ENCODE assay signal across 14 mouse cellular contexts in genomic region chr15:81421454-81421853, GRCm38 (mm10). TPM values are rescaled to one million over a fixed set of nuclear protein-coding genes. Genes with fewer than 3 reads are reported as not detected.
A peak's percentile ranks its signal among the peaks of the same experiment; 100 is the strongest.
DNase-seq lines count a peak whose midpoint lies in the region; ATAC-seq and TF ChIP-seq lines count a peak whose summit lies in the region.
"Had no signal": no experiment of that assay in that cellular context is flagged by ENCODE, and none has a peak within 500 bp of the region (broad histone marks: within the 10 kb centered on the region; RNA-seq: fewer than 3 reads in every experiment).

No protein-coding gene starts in this region.

- peaks cover 15% of the 10 kb centered on the region; the same call in 1 of the 2 replicates for H3K79me2 ChIP-seq in liver, adult 2 months (ENCODE audit: control insufficient read depth, insufficient read depth, low read length)

- WGBS in liver, adult 2 months = 13% methylated on average over 1 of the region's 1 CpGs
- 74% methylated on average over 1 of the region's 1 CpGs for WGBS in liver, embryonic 12.5 days (ENCODE audit: insufficient replicate concordance)
- 15% methylated on average over 1 of the region's 1 CpGs for WGBS in intestine, postnatal 0 days
- 81% methylated on average over 1 of the region's 1 CpGs for WGBS in hindbrain, embryonic 12.5 days

- no peak overlapping the region for H3K4me2 ChIP-seq in liver, embryonic 12.5 days
- peak overlapping the region; percentile 55 for H3K4me2 ChIP-seq in intestine, postnatal 0 days (replicated peaks; ENCODE audit: low read depth)
- no peak overlapping the region for H3K4me2 ChIP-seq in hindbrain, embryonic 12.5 days (replicated peaks)
- H3K4me2 ChIP-seq: hindbrain, embryonic 15.5 days had no signal

- TF ChIP-seq POLR2A in liver, adult 2 months (IDR thresholded peaks at IDR 0.05; ENCODE audit: extremely low read depth, insufficient read depth, low read length) = no peak
- TF ChIP-seq POLR2A in brain, embryonic 14.5 days (IDR thresholded peaks at IDR 0.05; ENCODE audit: borderline replicate concordance, extremely low read depth, insufficient read depth, insufficient read length, poor library complexity, severe bottlenecking) = no peak

- intact Hi-C loops in left cerebral cortex, adult 2 months (cut with DNase I) = no loop called here
- intact Hi-C loops in left cerebral cortex, postnatal 25 days (cut with DNase I) = no loop called here

- no peak overlapping the region for H3K27ac ChIP-seq in liver, adult 2 months (replicated peaks; ENCODE audit: insufficient read depth, low read depth, low read length)
- no peak overlapping the region for H3K27ac ChIP-seq in liver, embryonic 12.5 days
- H3K27ac ChIP-seq in intestine, postnatal 0 days (ENCODE audit: low read depth, low read length) = peak overlapping the region; percentile 69; the same call in 1 of the 2 replicates
- no peak overlapping the region for H3K27ac ChIP-seq in hindbrain, embryonic 12.5 days
- H3K27ac ChIP-seq in left cerebral cortex, adult 2 months = no peak overlapping the region
- H3K27ac ChIP-seq: heart, embryonic 10.5 days; hindbrain, embryonic 15.5 days had no signal

- DNase-seq in liver, adult 2 months (ENCODE audit: extremely low read depth, low read depth, low spot score) = peak; percentile 98
- DNase-seq in brain, embryonic 14.5 days (ENCODE audit: low read depth) = peak; percentile 71
- DNase-seq in left cerebral cortex, adult 2 months (ENCODE audit: extremely low spot score in 1 of 2, low spot score in 2 of 2) = no peak
- no peak for DNase-seq in left cerebral cortex, postnatal 25 days (ENCODE audit: low spot score in 2 of 2)
- DNase-seq: cerebellum, postnatal 36 days; lung, postnatal 4 days; thymus, adult 18-20 months had no signal

- no peak for ATAC-seq in liver, embryonic 12.5 days
- peak; percentile 74 for ATAC-seq in intestine, postnatal 0 days
- peak; percentile 45 for ATAC-seq in megakaryocyte-erythroid progenitor cell, adult 5-6 weeks (replicated peaks; ENCODE audit: low FRiP score, low TSS enrichment, poor library complexity, severe bottlenecking)
- ATAC-seq in hindbrain, embryonic 12.5 days (ENCODE audit: low FRiP score) = no peak

- H3K4me1 ChIP-seq in liver, adult 2 months (ENCODE audit: control insufficient read depth, insufficient read depth, low read length) = peaks cover 18% of the 10 kb centered on the region
- peaks cover 24% of the 10 kb centered on the region for H3K4me1 ChIP-seq in liver, embryonic 12.5 days
- 0 out of 2 replicates have a peak, but pooled peaks cover 6% of the 10 kb centered on the region for H3K4me1 ChIP-seq in intestine, postnatal 0 days (replicated peaks; ENCODE audit: control insufficient read depth, insufficient read depth, low read length)
- H3K4me1 ChIP-seq in hindbrain, embryonic 12.5 days = peaks cover 2% of the 10 kb centered on the region; the same call in 1 of the 2 replicates
- H3K4me1 ChIP-seq: hindbrain, embryonic 15.5 days had no signal

- H3K4me3 ChIP-seq in liver, adult 2 months (ENCODE audit: insufficient read depth, low read depth, low read length) = no peak overlapping the region; the same call in 1 of the 2 replicates
- H3K4me3 ChIP-seq in liver, embryonic 12.5 days = no peak overlapping the region
- H3K4me3 ChIP-seq in intestine, postnatal 0 days (ENCODE audit: low read depth, low read length) = peak overlapping the region; percentile 17; the same call in 1 of the 2 replicates
- no peak overlapping the region for H3K4me3 ChIP-seq in hindbrain, embryonic 12.5 days
- H3K4me3 ChIP-seq in left cerebral cortex, adult 2 months = no peak overlapping the region
- H3K4me3 ChIP-seq: heart, embryonic 10.5 days; hindbrain, embryonic 15.5 days had no signal

- H3K36me3 ChIP-seq in liver, adult 2 months (ENCODE audit: control insufficient read depth, insufficient read depth, low read length) = peaks cover 6% of the 10 kb centered on the region; the same call in 1 of the 2 replicates
- H3K36me3 ChIP-seq in liver, embryonic 12.5 days = peaks cover 20% of the 10 kb centered on the region
- H3K36me3 ChIP-seq in intestine, postnatal 0 days (ENCODE audit: control insufficient read depth, insufficient read depth) = no peaks in the 10 kb centered on the region
- no peaks in the 10 kb centered on the region for H3K36me3 ChIP-seq in hindbrain, embryonic 12.5 days

- no peaks in the 10 kb centered on the region for H3K27me3 ChIP-seq in liver, adult 2 months (ENCODE audit: control insufficient read depth, insufficient read depth, low read length)
- H3K27me3 ChIP-seq in liver, embryonic 12.5 days (replicated peaks) = no peaks in the 10 kb centered on the region
- H3K27me3 ChIP-seq in intestine, postnatal 0 days (replicated peaks; ENCODE audit: control insufficient read depth, insufficient read depth, low read length) = no peaks in the 10 kb centered on the region
- no peaks in the 10 kb centered on the region for H3K27me3 ChIP-seq in hindbrain, embryonic 12.5 days
- H3K27me3 ChIP-seq: hindbrain, embryonic 15.5 days had no signal

- no peak for TF ChIP-seq CTCF in liver, adult 2 months (IDR thresholded peaks at IDR 0.05; ENCODE audit: low read depth, low read length)
- no peak for TF ChIP-seq CTCF in brain, embryonic 14.5 days (IDR thresholded peaks at IDR 0.05; ENCODE audit: borderline replicate concordance, extremely low read depth, insufficient read depth, insufficient read length)
- TF ChIP-seq CTCF in intestine, postnatal 0 days (IDR thresholded peaks at IDR 0.05; ENCODE audit: low read depth) = no peak
- no peak for TF ChIP-seq CTCF in left cerebral cortex, adult 2 months (IDR thresholded peaks at IDR 0.05)

- H3K9me3 ChIP-seq in liver, embryonic 12.5 days (replicated peaks) = no peaks in the 10 kb centered on the region
- H3K9me3 ChIP-seq in intestine, postnatal 0 days (ENCODE audit: control insufficient read depth) = no peaks in the 10 kb centered on the region
- no peaks in the 10 kb centered on the region for H3K9me3 ChIP-seq in hindbrain, embryonic 12.5 days (replicated peaks)
- H3K9me3 ChIP-seq: heart, embryonic 10.5 days; hindbrain, embryonic 15.5 days had no signal

- H3K9ac ChIP-seq in liver, adult 2 months (ENCODE audit: low read depth, low read length) = no peak overlapping the region
- H3K9ac ChIP-seq in liver, embryonic 12.5 days = no peak overlapping the region
- no peak overlapping the region for H3K9ac ChIP-seq in intestine, postnatal 0 days (ENCODE audit: low read depth, low read length)
- no peak overlapping the region for H3K9ac ChIP-seq in hindbrain, embryonic 12.5 days
- H3K9ac ChIP-seq: hindbrain, embryonic 15.5 days had no signal

RNA-seq across cellular contexts. Expression of gene Dnajb7, which starts 13.4 kb away (rescaled TPM):
- total RNA-seq in liver, adult 2 months (2014; rRNA removed) = 0.13 and 0.28 TPM in 2 replicates
- not detected in 2 replicates for polyA plus RNA-seq in liver, adult 2 months (2012; rRNA removed)
- polyA plus RNA-seq in liver, embryonic 12.5 days (2016; fragmentation: Nextera tagmentation; extraction: Ambion mirVana) = 1.2 and 1.3 TPM in 2 replicates
- polyA plus RNA-seq in brain, embryonic 14.5 days (2012; rRNA removed) = not detected in 2 replicates
- 0.17 and 0.35 TPM in 2 replicates for polyA plus RNA-seq in intestine, postnatal 0 days (2015; fragmentation: Nextera tagmentation; extraction: Ambion mirVana)
- not detected in 2 replicates for total RNA-seq in megakaryocyte-erythroid progenitor cell, adult 5-6 weeks (2014; fragmentation: Nextera tagmentation)
- total RNA-seq in megakaryocyte-erythroid progenitor cell, adult 5-6 weeks (2017) = 0.34 TPM in 1 of 2 replicates, not detected in the other
- polyA plus RNA-seq in hindbrain, embryonic 12.5 days (2016; fragmentation: Nextera tagmentation; extraction: Ambion mirVana) = 1.6 and 1.8 TPM in 2 replicates
- not detected for total RNA-seq in left cerebral cortex, adult 2 months (2021)
- total RNA-seq in left cerebral cortex, postnatal 25 days (2021) = not detected
- total RNA-seq: left cerebral cortex, postnatal 10 days had no signal

RNA-seq across cellular contexts. Expression of gene Xpnpep3, which starts 21.5 kb away (rescaled TPM):
- total RNA-seq in liver, adult 2 months (2014; rRNA removed) = 8.1 and 10.4 TPM in 2 replicates
- 5.2 and 6.8 TPM in 2 replicates for polyA plus RNA-seq in liver, adult 2 months (2012; rRNA removed)
- 10.1 and 10.5 TPM in 2 replicates for polyA plus RNA-seq in liver, embryonic 12.5 days (2016; fragmentation: Nextera tagmentation; extraction: Ambion mirVana)
- 8.7 and 9.8 TPM in 2 replicates for polyA plus RNA-seq in brain, embryonic 14.5 days (2012; rRNA removed)
- 2.3 and 2.4 TPM in 2 replicates for polyA plus RNA-seq in intestine, postnatal 0 days (2015; fragmentation: Nextera tagmentation; extraction: Ambion mirVana)
- 14.0 and 17.8 TPM in 2 replicates for total RNA-seq in megakaryocyte-erythroid progenitor cell, adult 5-6 weeks (2014; fragmentation: Nextera tagmentation)
- total RNA-seq in megakaryocyte-erythroid progenitor cell, adult 5-6 weeks (2017) = 24.9 and 26.2 TPM in 2 replicates
- polyA plus RNA-seq in hindbrain, embryonic 12.5 days (2016; fragmentation: Nextera tagmentation; extraction: Ambion mirVana) = 11.4 and 11.6 TPM in 2 replicates
- 10 to 100 TPM; 15.1 to 15.4 TPM for total RNA-seq in left cerebral cortex, adult 2 months (2021)
- total RNA-seq in left cerebral cortex, postnatal 25 days (2021) = 10 to 100 TPM; 13.2 to 14.9 TPM

RNA-seq across cellular contexts. Expression of gene St13, which starts 21.6 kb away (rescaled TPM):
- total RNA-seq in liver, adult 2 months (2014; rRNA removed) = 91.8 and 98.9 TPM in 2 replicates
- polyA plus RNA-seq in liver, adult 2 months (2012; rRNA removed) = 29.2 and 31.3 TPM in 2 replicates
- polyA plus RNA-seq in liver, embryonic 12.5 days (2016; fragmentation: Nextera tagmentation; extraction: Ambion mirVana) = 105 TPM in 2 replicates
- 53.1 and 79.0 TPM in 2 replicates for polyA plus RNA-seq in brain, embryonic 14.5 days (2012; rRNA removed)
- polyA plus RNA-seq in intestine, postnatal 0 days (2015; fragmentation: Nextera tagmentation; extraction: Ambion mirVana) = 66.9 and 68.2 TPM in 2 replicates
- 175 and 195 TPM in 2 replicates for total RNA-seq in megakaryocyte-erythroid progenitor cell, adult 5-6 weeks (2014; fragmentation: Nextera tagmentation)
- total RNA-seq in megakaryocyte-erythroid progenitor cell, adult 5-6 weeks (2017) = 481 and 514 TPM in 2 replicates
- 194 TPM in 2 replicates for polyA plus RNA-seq in hindbrain, embryonic 12.5 days (2016; fragmentation: Nextera tagmentation; extraction: Ambion mirVana)
- 100 to 1,000 TPM; 168 to 171 TPM for total RNA-seq in left cerebral cortex, adult 2 months (2021)
- 100 to 1,000 TPM; 165 TPM for total RNA-seq in left cerebral cortex, postnatal 25 days (2021)

RNA-seq across cellular contexts. Expression of gene Rbx1, which starts 44.6 kb away (rescaled TPM):
- 45.5 and 59.3 TPM in 2 replicates for total RNA-seq in liver, adult 2 months (2014; rRNA removed)
- 52.3 and 55.4 TPM in 2 replicates for polyA plus RNA-seq in liver, adult 2 months (2012; rRNA removed)
- polyA plus RNA-seq in liver, embryonic 12.5 days (2016; fragmentation: Nextera tagmentation; extraction: Ambion mirVana) = 334 and 384 TPM in 2 replicates
- 197 and 215 TPM in 2 replicates for polyA plus RNA-seq in brain, embryonic 14.5 days (2012; rRNA removed)
- 408 and 432 TPM in 2 replicates for polyA plus RNA-seq in intestine, postnatal 0 days (2015; fragmentation: Nextera tagmentation; extraction: Ambion mirVana)
- total RNA-seq in megakaryocyte-erythroid progenitor cell, adult 5-6 weeks (2014; fragmentation: Nextera tagmentation) = 220 and 236 TPM in 2 replicates
- total RNA-seq in megakaryocyte-erythroid progenitor cell, adult 5-6 weeks (2017) = 168 and 201 TPM in 2 replicates
- 465 and 485 TPM in 2 replicates for polyA plus RNA-seq in hindbrain, embryonic 12.5 days (2016; fragmentation: Nextera tagmentation; extraction: Ambion mirVana)
- 100 to 1,000 TPM; 126 to 153 TPM for total RNA-seq in left cerebral cortex, adult 2 months (2021)
- 100 to 1,000 TPM; 132 to 133 TPM for total RNA-seq in left cerebral cortex, postnatal 25 days (2021)

Comparison
In these comparisons a context has a peak if more than half of its experiments do, and no peak if none do; other contexts are left out.
1. DNase-seq: peak in liver, adult 2 months (single experiment) and brain, embryonic 14.5 days (single experiment); none in left cerebral cortex, adult 2 months (0 of 2) and left cerebral cortex, postnatal 25 days (0 of 2).
2. ATAC-seq: peak in intestine, postnatal 0 days (single experiment) and megakaryocyte-erythroid progenitor cell, adult 5-6 weeks (single experiment); none in liver, embryonic 12.5 days (single experiment) and hindbrain, embryonic 12.5 days (single experiment).